Mouse (Mus musculus): ENCODE measurements around the gene Otulinl.

DNA sequence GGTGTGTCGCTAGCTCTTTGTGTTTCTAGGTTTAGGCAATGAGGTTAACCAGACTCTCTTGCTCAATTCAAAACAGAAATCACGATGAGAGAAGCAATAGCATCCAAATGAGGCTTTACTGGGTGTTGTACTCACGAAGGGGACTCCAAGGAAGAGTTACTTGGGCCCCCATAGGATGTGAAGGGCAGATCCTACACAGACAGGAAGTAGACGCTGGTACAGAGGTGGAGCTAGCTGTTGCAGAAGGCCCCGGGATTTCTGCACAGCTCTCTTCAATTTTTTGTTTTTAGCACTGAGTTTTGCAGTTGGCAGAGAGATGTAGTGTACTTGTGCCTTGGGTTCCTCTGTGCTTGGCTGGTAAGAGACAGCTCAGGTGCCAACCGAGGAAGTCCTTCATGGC lies 44.8 kb upstream of the Otulinl start:
- TF ChIP-seq CTCF (IDR thresholded peaks at IDR 0.05; ENCODE audit: extremely low read depth, insufficient read length, insufficient replicate concordance, low read depth, low read length), result no peak
- TF ChIP-seq POLR2A (IDR thresholded peaks at IDR 0.05; ENCODE audit: low read depth, low read length), result no peak

Data from small intestine, adult 2 months (tissue).